Mouse (Mus musculus) liver, embryonic 11.5 days (tissue): Measurements from ENCODE around the gene March10. TPM values are rescaled to one million over a fixed set of nuclear protein-coding genes. Genes with fewer than 3 reads are reported as not detected.

Source experiments
- ATAC-seq: fragments of 200-750 bp; cut with Nextera tagmentation; replicated peaks from 2 replicates; pipeline ENCODE4 v1.8.0; 2017; ENCODE audit warnings: moderate number of reproducible peaks, mild to moderate bottlenecking, moderate TSS enrichment, moderate library complexity; ENCODE audit not compliant: low FRiP score
- DNase-seq: peaks from one replicate; pipeline ENCODE4 v3.0.0-alpha.2; 2017; ENCODE audit warnings: low spot score
- H3K27ac ChIP-seq: fragments of 300-500 bp; sonication (generic); 2 replicates; pipeline ENCODE4 v1.5.1; 2014; ENCODE audit warnings: mild to moderate bottlenecking, low read depth, low read length, control low read depth
- H3K27me3 ChIP-seq: fragments of 300-500 bp; sonication (generic); replicated peaks from 2 replicates; pipeline ENCODE4 v1.6.1; 2014; ENCODE audit warnings: low read length, mixed read lengths; ENCODE audit not compliant: control insufficient read depth, insufficient read depth
- H3K36me3 ChIP-seq: fragments of 300-500 bp; sonication (generic); 2 replicates; pipeline ENCODE4 v1.6.1; 2014; ENCODE audit warnings: mild to moderate bottlenecking, low read length, moderate library complexity, mixed read lengths; ENCODE audit not compliant: control insufficient read depth, insufficient read depth
- H3K4me1 ChIP-seq: fragments of 300-500 bp; sonication (generic); replicated peaks from 2 replicates; pipeline ENCODE4 v1.6.1; 2014; ENCODE audit warnings: low read length, mixed read lengths; ENCODE audit not compliant: control insufficient read depth, insufficient read depth
- H3K4me2 ChIP-seq: fragments of 300-500 bp; sonication (generic); 2 replicates; pipeline ENCODE4 v1.6.1; 2014; ENCODE audit warnings: mild to moderate bottlenecking, control low read depth, moderate library complexity
- H3K4me3 ChIP-seq: fragments of 300-500 bp; sonication (generic); 2 replicates; pipeline ENCODE4 v1.5.1; 2014; ENCODE audit warnings: low read depth, low read length, control low read depth
- H3K9ac ChIP-seq: fragments of 300-500 bp; sonication (generic); 2 replicates; pipeline ENCODE4 v1.6.1; 2014; ENCODE audit warnings: low read depth, low read length, control low read depth
- H3K9me3 ChIP-seq: fragments of 300-500 bp; sonication (generic); 2 replicates; pipeline ENCODE4 v1.6.1; 2016; ENCODE audit warnings: low read length, inconsistent platforms, mixed read lengths; ENCODE audit not compliant: control insufficient read depth
- WGBS: fragments of 180-500 bp; shearing (Covaris S2); extraction: QIAGEN DNeasy Blood & Tissue Kit; methylation state at CpG from one replicate; pipeline ENCODE4 v1.1.7; 2014; 5-methylcytosine and 5-hydroxymethylcytosine counted together
- polyA plus RNA-seq: library from polyadenylated mRNA; unstranded; fragments of >200 nt; fragmentation: Nextera tagmentation; extraction: Ambion mirVana; gene quantifications from 2 replicates; pipeline ENCODE4 v1.2.1, GENCODE M21; 2014

March10 gene
- polyA plus RNA-seq, 1 experiment from 2014 or later, result not detected

GRCm38 (mm10) chr11:105490971-105491370 is 34.4 kb upstream of the March10 start:
- H3K9me3 ChIP-seq, result no peaks in the 10 kb centered on the region
- no peaks in the 10 kb centered on the region for H3K36me3 ChIP-seq
- 57% methylated on average over 5 of the region's 5 CpGs for WGBS
- H3K27ac ChIP-seq, result no peak overlapping the region
- no peak for DNase-seq
- H3K4me3 ChIP-seq, result no peak overlapping the region
- no peak overlapping the region for H3K4me2 ChIP-seq
- no peaks in the 10 kb centered on the region for H3K4me1 ChIP-seq
- no peak overlapping the region for H3K9ac ChIP-seq
- H3K27me3 ChIP-seq, result peaks cover 7% of the 10 kb centered on the region
- ATAC-seq, result no peak

- WGBS, result 78% methylated on average over 6 of the region's 6 CpGs
- Histone ChIP-seq H3K9ac (no peak overlapping the region), H3K9me3 (no peaks in the 10 kb centered on the region), H3K36me3 (no peaks in the 10 kb centered on the region), H3K27ac (no peak overlapping the region), H3K4me1 (no peaks in the 10 kb centered on the region), H3K4me2 (no peak overlapping the region), H3K27me3 (no peaks in the 10 kb centered on the region), H3K4me3 (no peak overlapping the region)
- DNase-seq (no peak), ATAC-seq (no peak)
These were observed 28.9 kb upstream of the March10 start for GRCm38 (mm10) chr11:105485412-105485811.

GRCm38 (mm10) chr11:105484993-105485392 is 28.5 kb upstream of the March10 start:
- DNase-seq (no peak), ATAC-seq (no peak)
- Histone ChIP-seq H3K4me2 (no peak overlapping the region), H3K27me3 (no peaks in the 10 kb centered on the region), H3K36me3 (no peaks in the 10 kb centered on the region), H3K4me3 (no peak overlapping the region), H3K9ac (no peak overlapping the region), H3K9me3 (no peaks in the 10 kb centered on the region), H3K4me1 (no peaks in the 10 kb centered on the region), H3K27ac (no peak overlapping the region)
- 80% methylated on average over 6 of the region's 6 CpGs for WGBS

- H3K4me1 ChIP-seq, result no peaks in the 10 kb centered on the region
- no peak overlapping the region for H3K27ac ChIP-seq
- WGBS, result 62% methylated on average over 2 of the region's 2 CpGs
- H3K4me3 ChIP-seq, result no peak overlapping the region
- no peak overlapping the region for H3K4me2 ChIP-seq
- H3K27me3 ChIP-seq, result no peaks in the 10 kb centered on the region
- H3K9me3 ChIP-seq, result no peaks in the 10 kb centered on the region
- H3K36me3 ChIP-seq, result no peaks in the 10 kb centered on the region
- no peak overlapping the region for H3K9ac ChIP-seq
- DNase-seq, result no peak
- ATAC-seq, result no peak
These were observed 26.2 kb upstream of the March10 start for GRCm38 (mm10) chr11:105482747-105483146.

GRCm38 (mm10) chr11:105474746-105475145 is 18.2 kb upstream of the March10 start:
- no peak overlapping the region for H3K27ac ChIP-seq
- WGBS, result 62% methylated on average over 2 of the region's 2 CpGs

GRCm38 (mm10) chr11:105474352-105474736 is 17.8 kb upstream of the March10 start:
- H3K27ac ChIP-seq, result no peak overlapping the region
- ATAC-seq (no peak), DNase-seq (no peak)
- H3K9ac ChIP-seq, result no peak overlapping the region
- WGBS, result 59% methylated on average over 6 of the region's 6 CpGs
- H3K27me3 ChIP-seq, result no peaks in the 10 kb centered on the region
- no peaks in the 10 kb centered on the region for H3K9me3 ChIP-seq
- no peak overlapping the region for H3K4me2 ChIP-seq
- H3K36me3 ChIP-seq, result no peaks in the 10 kb centered on the region
- H3K4me1 ChIP-seq, result no peaks in the 10 kb centered on the region
- no peak overlapping the region for H3K4me3 ChIP-seq

More at GRCm38 (mm10) chr11:105474746-105475145, 18.2 kb upstream of the March10 start:
- ATAC-seq (no peak), DNase-seq (no peak)
- no peaks in the 10 kb centered on the region for H3K36me3 ChIP-seq
- H3K4me1 ChIP-seq, result no peaks in the 10 kb centered on the region
- no peak overlapping the region for H3K9ac ChIP-seq
- no peak overlapping the region for H3K4me3 ChIP-seq
- no peaks in the 10 kb centered on the region for H3K9me3 ChIP-seq
- no peak overlapping the region for H3K4me2 ChIP-seq
- no peaks in the 10 kb centered on the region for H3K27me3 ChIP-seq

- no peak overlapping the region for H3K27ac ChIP-seq
These were observed 17.3 kb upstream of the March10 start for GRCm38 (mm10) chr11:105473716-105474351.

GRCm38 (mm10) chr11:105472610-105473009 is 16.1 kb upstream of the March10 start:
- ATAC-seq (no peak), DNase-seq (no peak)
- Histone ChIP-seq H3K9me3 (no peaks in the 10 kb centered on the region), H3K27me3 (no peaks in the 10 kb centered on the region), H3K4me3 (no peak overlapping the region), H3K4me2 (no peak overlapping the region), H3K4me1 (no peaks in the 10 kb centered on the region), H3K27ac (no peak overlapping the region), H3K9ac (no peak overlapping the region), H3K36me3 (no peaks in the 10 kb centered on the region)
- 71% methylated on average over 4 of the region's 4 CpGs for WGBS

More at GRCm38 (mm10) chr11:105473716-105474351, 17.3 kb upstream of the March10 start:
- Histone ChIP-seq H3K9ac (no peak overlapping the region), H3K4me3 (no peak overlapping the region), H3K36me3 (no peaks in the 10 kb centered on the region), H3K4me1 (no peaks in the 10 kb centered on the region), H3K9me3 (no peaks in the 10 kb centered on the region), H3K27me3 (no peaks in the 10 kb centered on the region), H3K4me2 (no peak overlapping the region)
- DNase-seq (no peak), ATAC-seq (no peak)
- 48% methylated on average over 5 of the region's 5 CpGs for WGBS

- 80% methylated on average over 4 of the region's 4 CpGs for WGBS
- no peak overlapping the region for H3K27ac ChIP-seq
- no peak overlapping the region for H3K4me3 ChIP-seq
These were observed 14.4 kb upstream of the March10 start for GRCm38 (mm10) chr11:105470896-105471295.

More at GRCm38 (mm10) chr11:105470896-105471295, 14.4 kb upstream of the March10 start:
- no peak for DNase-seq
- no peak overlapping the region for H3K4me2 ChIP-seq
- H3K4me1 ChIP-seq, result no peaks in the 10 kb centered on the region
- no peaks in the 10 kb centered on the region for H3K36me3 ChIP-seq
- no peaks in the 10 kb centered on the region for H3K9me3 ChIP-seq
- no peak for ATAC-seq
- no peaks in the 10 kb centered on the region for H3K27me3 ChIP-seq
- H3K9ac ChIP-seq, result no peak overlapping the region
